Mouse (Mus musculus) neural tube, embryonic 14.5 days (tissue): ENCODE results near the gene Wfikkn2. TPM values are rescaled to one million over a fixed set of nuclear protein-coding genes. Genes with fewer than 3 reads are reported as not detected.

Experiments used
- ATAC-seq: fragments of 200-750 bp; cut with Nextera tagmentation; 2 replicates; pipeline ENCODE4 v1.8.0; 2017; ENCODE audit warnings: low read depth, mild to moderate bottlenecking, moderate TSS enrichment, moderate library complexity
- H3K27ac ChIP-seq: fragments of 300-500 bp; sonication (generic); 2 replicates; pipeline ENCODE4 v1.5.1; 2014; ENCODE audit warnings: low read depth, mild to moderate bottlenecking, control low read depth, low read length, moderate library complexity, mixed read lengths
- H3K27me3 ChIP-seq: fragments of 300-500 bp; sonication (generic); 2 replicates; pipeline ENCODE4 v1.6.1; 2014; ENCODE audit warnings: low read length; ENCODE audit not compliant: control insufficient read depth, insufficient read depth
- H3K36me3 ChIP-seq: fragments of 300-500 bp; sonication (generic); 2 replicates; pipeline ENCODE4 v1.6.1; 2014; ENCODE audit warnings: low read length, mixed read lengths; ENCODE audit not compliant: control insufficient read depth, insufficient read depth
- H3K4me1 ChIP-seq: fragments of 300-500 bp; sonication (generic); 2 replicates; pipeline ENCODE4 v1.6.1; 2014; ENCODE audit warnings: low read length; ENCODE audit not compliant: control insufficient read depth, insufficient read depth
- H3K4me2 ChIP-seq: fragments of 300-500 bp; sonication (generic); 2 replicates; pipeline ENCODE4 v1.6.1; 2014; ENCODE audit warnings: mild to moderate bottlenecking, low read depth, low read length, control low read depth
- H3K4me3 ChIP-seq: fragments of 300-500 bp; sonication (generic); 2 replicates; pipeline ENCODE4 v1.5.1; 2014; ENCODE audit warnings: low read depth, low read length, control low read depth, mixed read lengths
- H3K9ac ChIP-seq: fragments of 300-500 bp; sonication (generic); replicated peaks from 2 replicates; pipeline ENCODE4 v1.6.1; 2014; ENCODE audit warnings: low read depth, mild to moderate bottlenecking, control low read depth, low read length, mixed read lengths
- H3K9me3 ChIP-seq: fragments of 300-500 bp; sonication (generic); 2 replicates; pipeline ENCODE4 v1.6.1; 2016; ENCODE audit warnings: low read length; ENCODE audit not compliant: control insufficient read depth
- WGBS: fragments of 180-500 bp; shearing (Covaris S2); extraction: QIAGEN DNeasy Blood & Tissue Kit; methylation state at CpG from one replicate; pipeline ENCODE4 v1.1.7; 2014; 5-methylcytosine and 5-hydroxymethylcytosine counted together
- polyA plus RNA-seq: library from polyadenylated mRNA; unstranded; fragments of >200 nt; fragmentation: Nextera tagmentation; extraction: Ambion mirVana; gene quantifications from 2 replicates; pipeline ENCODE4 v1.2.1, GENCODE M21; 2014

Gene Wfikkn2
- polyA plus RNA-seq, 1 experiment from 2014 or later = 0.24 TPM

DNA sequence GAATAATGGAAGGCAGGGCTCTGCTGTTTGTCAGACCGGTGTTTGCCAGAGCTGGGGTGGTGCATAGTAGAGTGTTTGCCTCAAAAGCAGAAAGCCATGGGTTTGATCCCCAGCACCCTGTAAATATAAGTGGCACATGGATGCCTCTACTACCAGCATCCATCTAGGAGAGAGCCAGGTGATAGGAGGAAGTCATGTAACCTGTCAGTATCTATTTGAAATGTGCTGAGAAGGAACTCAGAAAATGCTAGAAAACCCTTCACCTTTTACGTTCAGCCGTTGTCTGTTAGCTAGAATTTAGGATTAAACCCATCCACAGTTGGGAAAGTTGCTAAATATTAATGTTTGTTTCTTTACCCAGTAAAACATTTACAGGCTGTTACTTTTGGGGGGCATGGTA lies 30.2 kb downstream of the Wfikkn2 start:
- 69% methylated on average over 3 of the region's 3 CpGs for WGBS
- no peak overlapping the region for H3K27ac ChIP-seq
- no peak overlapping the region for H3K4me3 ChIP-seq
- no peak for ATAC-seq
- peaks cover 12% of the 10 kb centered on the region; the same call in 1 of the 2 replicates for H3K36me3 ChIP-seq
- H3K4me2 ChIP-seq = peak overlapping the region; percentile 3; the same call in 1 of the 2 replicates
- peaks cover 20% of the 10 kb centered on the region for H3K4me1 ChIP-seq
- H3K9me3 ChIP-seq = no peaks in the 10 kb centered on the region
- no peaks in the 10 kb centered on the region for H3K27me3 ChIP-seq
- H3K9ac ChIP-seq = no peak overlapping the region

DNA sequence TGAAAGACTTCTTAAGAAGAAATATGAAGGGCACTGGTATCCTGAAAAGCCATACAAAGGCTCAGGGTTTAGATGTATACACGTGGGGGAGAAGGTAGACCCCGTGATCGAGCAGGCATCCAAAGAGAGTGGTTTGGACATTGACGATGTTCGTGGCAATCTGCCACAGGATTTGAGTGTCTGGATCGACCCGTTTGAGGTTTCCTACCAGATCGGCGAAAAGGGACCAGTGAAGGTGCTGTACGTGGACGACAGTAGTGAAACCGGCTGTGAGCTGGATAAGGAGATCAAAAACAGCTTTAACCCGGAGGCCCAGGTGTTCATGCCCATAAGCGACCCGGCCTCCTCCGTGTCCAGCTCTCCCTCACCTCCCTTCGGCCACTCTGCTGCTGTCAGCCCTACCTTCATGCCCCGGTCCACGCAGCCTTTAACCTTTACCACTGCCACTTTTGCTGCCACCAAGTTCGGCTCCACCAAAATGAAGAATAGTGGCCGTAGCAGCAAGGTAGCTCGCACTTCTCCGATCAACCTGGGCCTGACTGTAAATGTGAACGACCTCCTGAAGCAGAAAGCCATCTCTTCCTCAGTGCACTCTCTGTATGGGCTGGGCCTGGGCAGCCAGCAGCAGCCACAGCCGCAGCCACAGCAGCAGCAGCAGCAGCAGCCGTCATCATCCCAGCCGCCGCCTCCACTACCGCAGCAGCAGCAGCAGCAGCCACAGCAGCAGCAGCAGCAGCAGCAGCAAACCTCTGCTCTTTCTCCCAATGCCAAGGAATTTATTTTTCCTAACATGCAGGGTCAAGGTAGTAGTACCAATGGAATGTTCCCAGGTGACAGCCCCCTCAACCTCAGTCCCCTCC lies 31.8 kb downstream of the Wfikkn2 start:
- peaks cover 20% of the 10 kb centered on the region for H3K4me1 ChIP-seq
- H3K9ac ChIP-seq = peak overlapping the region; percentile 47
- no peaks in the 10 kb centered on the region for H3K27me3 ChIP-seq
- H3K27ac ChIP-seq = no peak overlapping the region
- peak overlapping the region; percentile 97 for H3K4me3 ChIP-seq
- no peak for ATAC-seq
- H3K9me3 ChIP-seq = no peaks in the 10 kb centered on the region
- H3K4me2 ChIP-seq = peak overlapping the region; percentile 60
- 66% methylated on average over 29 of the region's 29 CpGs for WGBS
- peaks cover 12% of the 10 kb centered on the region; the same call in 1 of the 2 replicates for H3K36me3 ChIP-seq

DNA sequence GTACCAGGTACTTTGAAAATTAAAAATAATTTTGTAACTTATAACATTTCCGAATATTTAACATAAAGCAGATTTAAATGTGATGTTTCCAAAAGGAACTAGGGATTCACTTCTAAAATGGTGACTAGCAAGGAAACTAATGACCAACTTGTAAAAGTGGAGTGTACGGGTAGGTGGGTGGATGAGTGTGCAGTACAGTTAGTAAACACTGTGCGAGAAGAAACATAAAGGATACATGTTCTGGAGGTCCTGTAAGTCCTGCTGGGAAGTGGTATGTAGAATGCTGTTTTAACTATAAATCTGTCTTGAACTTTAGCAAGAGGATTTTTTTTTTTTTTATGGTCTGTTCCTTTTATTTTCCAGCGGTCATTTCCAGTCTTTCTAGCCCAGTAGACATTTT lies 32.8 kb downstream of the Wfikkn2 start:
- Histone ChIP-seq H3K9me3 (no peaks in the 10 kb centered on the region), H3K4me3 (peak overlapping the region; percentile 97), H3K4me1 (peaks cover 20% of the 10 kb centered on the region), H3K36me3 (peaks cover 12% of the 10 kb centered on the region; the same call in 1 of the 2 replicates), H3K9ac (peak overlapping the region; percentile 99; the same call in 1 of the 2 replicates), H3K4me2 (peak overlapping the region; percentile 60), H3K27ac (no peak overlapping the region), H3K27me3 (no peaks in the 10 kb centered on the region)
- 29% methylated on average over 4 of the region's 4 CpGs for WGBS
- ATAC-seq = no peak

DNA sequence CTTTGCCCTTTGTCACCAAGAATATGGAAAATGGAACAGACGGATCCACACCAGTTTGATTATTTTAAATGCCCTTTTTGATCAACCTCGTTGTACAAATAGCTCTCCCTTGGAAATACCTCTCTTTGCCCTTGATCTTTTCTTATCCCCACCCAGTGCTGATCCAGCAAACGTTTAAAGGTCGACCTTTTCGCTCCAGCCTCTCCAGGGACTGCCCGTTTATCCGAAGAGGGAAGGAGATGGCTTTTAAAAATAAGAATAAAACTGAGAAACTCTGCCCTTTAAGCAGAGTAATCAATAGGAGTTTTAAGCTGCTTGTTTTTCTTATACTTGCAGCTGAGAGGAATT lies 33.3 kb downstream of the Wfikkn2 start:
- peaks cover 12% of the 10 kb centered on the region; the same call in 1 of the 2 replicates for H3K36me3 ChIP-seq
- peaks cover 20% of the 10 kb centered on the region for H3K4me1 ChIP-seq
- 0% methylated on average over 7 of the region's 7 CpGs for WGBS
- peak overlapping the region; percentile 60 for H3K4me2 ChIP-seq
- H3K9me3 ChIP-seq = no peaks in the 10 kb centered on the region
- H3K4me3 ChIP-seq = peak overlapping the region; percentile 97
- ATAC-seq = no peak
- peak overlapping the region; percentile 97 for H3K27ac ChIP-seq
- no peaks in the 10 kb centered on the region for H3K27me3 ChIP-seq
- peak overlapping the region; percentile 99 for H3K9ac ChIP-seq

DNA sequence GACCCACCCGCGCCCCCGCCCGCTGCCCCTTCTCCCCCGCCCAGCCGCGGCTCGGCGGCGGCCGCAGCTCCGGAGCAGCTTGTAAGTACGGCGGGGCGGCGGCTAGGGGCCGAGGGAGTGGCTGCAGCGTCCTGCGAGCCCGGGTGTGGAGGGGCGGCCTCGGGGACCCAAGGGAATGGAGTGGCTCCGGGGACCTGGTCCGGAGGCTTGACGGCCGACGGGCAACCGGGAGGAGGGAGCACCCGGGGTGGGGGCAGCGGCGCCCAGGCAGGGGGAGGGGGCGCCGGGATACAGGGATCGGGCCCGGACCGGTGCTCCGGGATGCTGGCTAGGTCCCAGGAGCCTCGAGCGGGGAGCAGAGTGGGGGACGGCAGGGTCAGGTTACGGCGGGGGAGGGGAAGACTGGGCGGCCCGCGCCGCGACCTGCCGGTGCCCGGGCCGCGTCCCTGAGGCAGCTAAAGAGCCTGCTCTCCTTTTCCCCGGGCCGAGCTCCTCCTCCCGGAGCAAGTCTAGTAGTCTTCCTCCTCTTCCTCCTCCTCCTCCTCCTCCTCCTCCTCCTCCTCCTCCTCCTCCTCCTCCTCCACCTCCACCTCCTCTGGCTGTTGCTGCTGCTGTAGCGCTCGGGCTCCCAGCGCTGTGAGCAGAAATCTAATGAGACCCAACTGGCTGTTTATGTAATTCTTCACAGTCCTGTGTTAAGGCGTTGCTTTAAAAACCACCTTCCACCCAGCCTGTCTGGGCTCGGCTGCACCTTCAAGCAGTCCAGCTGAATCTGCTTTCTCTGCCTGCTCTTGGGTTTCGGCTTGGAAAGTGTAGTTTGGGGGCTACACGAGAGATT lies 33.9 kb downstream of the Wfikkn2 start:
- Histone ChIP-seq H3K9me3 (no peaks in the 10 kb centered on the region), H3K27me3 (no peaks in the 10 kb centered on the region), H3K36me3 (peaks cover 12% of the 10 kb centered on the region; the same call in 1 of the 2 replicates), H3K4me3 (peak overlapping the region; percentile 97), H3K27ac (peak overlapping the region; percentile 97), H3K4me1 (peaks cover 20% of the 10 kb centered on the region), H3K4me2 (peak overlapping the region; percentile 60), H3K9ac (peak overlapping the region; percentile 99)
- peak; percentile 16 for ATAC-seq
- 1% methylated on average over 41 of the region's 61 CpGs for WGBS

GRCm38 (mm10) chr11:94211124-94211603 lies 34.6 kb downstream of the Wfikkn2 start, which contains the start of gene Tob1:
Gene Tob1, plus strand, starts transcription at chr11:94211454.
- H3K36me3 ChIP-seq = peaks cover 12% of the 10 kb centered on the region; the same call in 1 of the 2 replicates
- whole genome bisulfite sequencing = 0% methylated on average over 10 of the region's 55 CpGs
- H3K4me1 ChIP-seq = peaks cover 20% of the 10 kb centered on the region
- peak within 1 kb of the TSS; percentile 98 for H3K27ac ChIP-seq
- H3K27me3 ChIP-seq = no peaks in the 10 kb centered on the region
- peak within 1 kb of the TSS; percentile 66 for H3K4me2 ChIP-seq
- H3K9ac ChIP-seq = peak within 1 kb of the TSS; percentile 99
- peak within 1 kb of the TSS; percentile 97 for H3K4me3 ChIP-seq
- no peaks in the 10 kb centered on the region for H3K9me3 ChIP-seq
- ATAC-seq = peak; percentile 96

DNA sequence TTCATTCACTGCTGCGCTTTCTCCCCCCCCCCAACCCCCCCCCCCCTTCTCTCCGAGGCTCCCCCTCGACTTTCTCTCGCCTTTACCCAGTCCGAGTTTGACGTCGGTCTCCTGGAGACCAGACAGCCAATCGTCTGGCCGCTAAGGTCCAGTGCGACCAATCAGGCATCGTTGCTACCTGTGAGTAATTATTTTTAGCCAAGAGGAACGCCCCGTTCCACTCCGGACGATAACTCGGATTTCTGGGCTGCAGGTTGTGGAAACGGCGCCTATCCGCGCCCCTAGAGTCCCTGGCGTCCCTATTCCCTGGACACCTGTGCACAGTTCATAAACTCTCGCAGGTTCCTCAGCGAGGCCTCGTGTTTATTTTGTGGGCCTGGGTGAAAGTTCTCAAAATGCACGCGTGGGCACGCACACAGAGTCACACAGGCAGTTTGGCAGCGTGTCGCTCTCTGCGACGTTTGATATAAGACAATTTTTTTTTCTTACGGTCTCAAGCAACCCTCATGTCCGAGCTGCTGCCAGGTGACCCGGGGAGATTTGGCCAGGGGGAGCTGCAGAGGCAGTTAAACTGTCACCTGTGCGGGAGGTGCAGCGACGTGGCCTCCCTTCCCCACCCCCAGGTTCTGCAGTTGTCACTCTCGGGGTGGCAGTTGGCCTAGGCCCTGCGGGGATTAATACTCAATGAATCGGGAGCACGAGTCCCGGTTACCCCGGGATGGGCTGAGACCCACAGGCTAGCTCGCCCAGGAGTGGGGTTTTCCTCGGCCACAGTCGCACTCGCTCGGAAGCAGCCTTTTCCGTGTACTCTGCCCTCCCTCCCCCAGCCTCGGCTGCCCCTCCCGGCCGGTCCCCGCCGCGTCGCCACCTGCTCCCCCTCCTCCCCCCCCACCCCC lies 35.4 kb downstream of the Wfikkn2 start:
- ATAC-seq = peak; percentile 82
- Histone ChIP-seq H3K27ac (peak overlapping the region; percentile 98), H3K4me3 (peak overlapping the region; percentile 42), H3K4me1 (peaks cover 16% of the 10 kb centered on the region), H3K27me3 (no peaks in the 10 kb centered on the region), H3K9ac (peak overlapping the region; percentile 56), H3K9me3 (no peaks in the 10 kb centered on the region), H3K36me3 (peaks cover 9% of the 10 kb centered on the region; the same call in 1 of the 2 replicates), H3K4me2 (peak overlapping the region; percentile 66)
- WGBS = under 1% methylated on average over 47 of the region's 56 CpGs

DNA sequence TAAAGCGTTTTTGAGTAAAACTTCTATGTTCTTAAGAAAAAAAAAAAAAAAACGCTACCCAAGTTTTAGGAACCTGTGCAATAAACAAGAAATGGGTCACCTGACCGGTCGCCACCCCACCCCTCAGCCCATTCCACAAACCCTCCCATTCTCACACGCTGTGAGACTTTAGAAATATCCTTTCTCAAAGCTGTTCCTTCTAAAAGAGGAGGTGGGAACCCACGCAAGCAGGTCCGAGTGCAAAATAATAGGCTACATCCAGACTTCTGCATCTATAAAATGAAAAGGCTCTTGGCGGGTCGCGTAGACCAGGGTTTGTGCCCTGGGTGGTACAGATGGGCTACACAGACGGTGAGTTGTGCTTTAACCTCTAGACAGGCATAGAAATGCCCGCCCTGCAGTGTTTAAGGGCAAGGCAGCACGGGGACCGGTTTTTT lies 36.1 kb downstream of the Wfikkn2 start:
- peak overlapping the region; percentile 38 for H3K4me3 ChIP-seq
- peaks cover 15% of the 10 kb centered on the region for H3K4me1 ChIP-seq
- H3K36me3 ChIP-seq = peaks cover 8% of the 10 kb centered on the region; the same call in 1 of the 2 replicates
- H3K9me3 ChIP-seq = no peaks in the 10 kb centered on the region
- under 1% methylated on average over 14 of the region's 14 CpGs for WGBS
- peak overlapping the region; percentile 97 for H3K27ac ChIP-seq
- peak overlapping the region; percentile 52 for H3K9ac ChIP-seq
- peak overlapping the region; percentile 66 for H3K4me2 ChIP-seq
- H3K27me3 ChIP-seq = no peaks in the 10 kb centered on the region
- ATAC-seq = no peak
